Mouse (Mus musculus): Measurements from ENCODE around the gene AI987944. TPM values are rescaled to one million over a fixed set of nuclear protein-coding genes. Genes with fewer than 3 reads are reported as not detected.
A peak's percentile ranks its signal among the peaks of the same experiment; 100 is the strongest.

The AI987944 gene
- 10 to 100 TPM; 11.9 to 14.4 (median 13.3) TPM for total RNA-seq (2022)

- peak; percentile 80 to 84 for DNase-seq (ENCODE audit: low spot score in 2 of 2)
Measured at GRCm38 (mm10) chr7:41393048-41393971, at the start of gene AI987944. AI987944 (minus strand) TSS chr7:41393379.

- DNase-seq (ENCODE audit: low spot score in 2 of 2) = no peak
Measured at GRCm38 (mm10) chr7:41394130-41394529, 951 bp upstream of the AI987944 start.

Other genes with a start within 250 kb of the AI987944 start
- gene Gm5592, start 239.5 kb downstream of the AI987944 start, total RNA-seq (2022) = not detected
- gene Vmn2r57, start 55.3 kb upstream of the AI987944 start, total RNA-seq (2022) = under 1 TPM; 0.55 to 0.73 (median 0.60) TPM
- gene Gm20449, start 106.0 kb upstream of the AI987944 start, total RNA-seq (2022) = under 1 TPM; 0.19 to 0.53 (median 0.28) TPM
- gene AW146154, start 106.5 kb upstream of the AI987944 start, total RNA-seq (2022) = 10 to 100 TPM in 3 of 4 experiments, 1 to 10 TPM in 1; 9.8 to 12.3 (median 11.8) TPM
- gene Gm6871, start 180.3 kb upstream of the AI987944 start, total RNA-seq (2022) = not detected
- gene 2610021A01Rik, start 205.9 kb upstream of the AI987944 start, total RNA-seq (2022) = 10 to 100 TPM; 30.6 to 39.8 (median 35.0) TPM
- gene Zfp788, start 239.8 kb upstream of the AI987944 start, total RNA-seq (2022) = 10 to 100 TPM; 32.0 to 38.7 (median 37.5) TPM